Mouse (Mus musculus) ES-CJ7 (cell line): ENCODE measurements at regions not wholly inside any gene's neighbourhood (a gene's known extent, or its start where the extent isn't known, plus 50 kb on each side); places are given as distances from the start of the nearest gene placed in this dataset.
A peak's percentile ranks its signal among the peaks of the same experiment; 100 is the strongest.
"Not testable (repeated sequence)": the region's sequence is repeated elsewhere in the genome, so short reads cannot be mapped to it uniquely, and the experiment has no call there.

Source experiments
- DNase-seq: peaks from one replicate; pipeline ENCODE4 v3.0.0; 2011; ENCODE audit warnings: low read depth, low spot score

GRCm38 (mm10) chr12:27977548-27978256 is 574.5 kb downstream of the Dcdc2c start:
- no peak for DNase-seq

DNA sequence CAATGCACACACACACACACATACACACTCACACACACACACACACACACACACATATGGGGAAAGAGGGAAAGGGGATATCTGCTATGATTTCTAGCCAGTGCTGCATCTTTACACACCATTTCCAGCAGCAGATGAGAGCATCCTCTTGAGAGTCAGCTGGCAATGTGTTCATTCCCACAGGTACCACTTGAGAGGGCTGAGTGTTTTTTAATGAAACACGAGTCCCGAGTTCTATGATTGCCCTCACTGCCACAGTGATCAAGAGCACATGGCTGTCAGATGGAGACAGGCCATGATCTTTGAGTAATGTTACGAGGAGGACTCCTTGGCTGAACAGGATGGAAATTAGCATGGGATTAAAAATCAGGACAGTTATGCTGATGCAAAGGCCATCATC is 589.3 kb downstream of the Dcdc2c start:
- DNase-seq, result no peak

DNA sequence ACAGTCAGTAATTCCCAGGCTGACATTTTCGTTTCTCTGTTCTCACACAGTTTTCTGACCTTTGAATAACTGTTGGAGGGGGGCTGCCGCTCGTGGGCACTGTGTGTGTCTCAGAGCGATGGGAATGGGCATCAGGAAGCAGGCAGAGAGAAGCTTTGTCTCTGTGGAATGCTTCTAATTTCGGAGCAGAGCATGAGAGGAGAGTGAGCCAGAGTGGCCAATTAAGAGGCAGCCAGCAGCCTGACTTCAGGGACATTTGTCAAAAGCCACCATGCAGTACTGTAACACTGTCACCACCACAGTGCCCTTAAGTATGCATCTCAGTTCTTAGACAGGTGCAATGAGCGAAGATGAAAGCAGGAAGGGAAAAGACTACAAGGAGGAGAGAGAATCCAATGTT is 592.1 kb downstream of the Dcdc2c start:
- no peak for DNase-seq

GRCm38 (mm10) chr12:27947646-27948045 is 604.6 kb downstream of the Dcdc2c start:
- DNase-seq, result peak; percentile 6

DNA sequence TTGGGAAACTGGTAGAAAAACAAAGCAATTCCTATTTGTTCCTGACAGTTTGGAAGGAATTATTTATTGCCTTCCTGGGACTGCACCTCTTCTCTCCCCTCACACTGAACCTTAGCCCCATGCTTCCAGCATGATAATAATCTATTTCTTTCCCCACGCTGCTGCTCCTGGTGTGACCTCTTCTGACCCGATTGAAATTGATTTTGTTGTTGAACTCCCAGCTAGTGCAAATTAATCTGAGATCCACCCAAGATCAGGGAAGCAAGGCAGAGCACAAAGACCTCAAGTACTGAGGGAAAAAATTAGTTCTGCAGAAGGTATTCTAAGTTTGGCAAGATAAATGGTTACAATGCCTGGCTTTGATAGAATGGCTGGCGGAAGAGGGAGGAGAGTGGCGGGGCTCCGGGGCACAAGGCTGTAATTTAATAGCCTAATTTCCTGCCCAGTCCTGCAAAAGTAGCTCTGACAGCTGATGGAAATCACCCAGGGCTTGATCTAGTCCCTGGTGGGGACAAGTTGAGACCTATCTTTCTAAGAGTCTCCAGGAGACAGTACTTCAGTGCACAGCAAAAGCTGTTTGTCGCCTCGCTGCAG is 604.6 kb upstream of the Sox11 start:
- no peak for DNase-seq

DNA sequence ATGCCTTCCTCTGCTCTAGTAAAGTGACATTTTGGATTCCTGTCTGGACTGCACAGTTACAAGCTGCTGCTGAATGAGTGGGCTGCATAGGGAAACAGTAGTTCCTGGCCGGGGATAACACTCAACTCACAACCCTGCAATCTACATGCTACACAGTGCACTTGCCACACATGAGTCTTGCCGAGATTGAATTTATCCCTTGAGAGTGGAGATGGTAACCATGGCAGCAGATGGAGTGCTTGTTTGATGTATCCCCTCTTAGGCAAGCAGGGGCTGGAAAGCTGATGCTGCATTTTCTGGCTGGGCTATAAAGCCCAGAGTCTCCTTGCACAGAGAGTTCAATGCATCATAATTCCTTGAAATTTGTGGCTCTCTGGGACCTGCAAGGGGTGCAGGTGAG is 603.0 kb upstream of the Sox11 start:
- no peak for DNase-seq

- DNase-seq, result no peak
Observed at GRCm38 (mm10) chr12:27941053-27941452, 598.7 kb upstream of the Sox11 start.

GRCm38 (mm10) chr12:27932382-27933140 is 590.2 kb upstream of the Sox11 start:
- peak; percentile 58 for DNase-seq

DNA sequence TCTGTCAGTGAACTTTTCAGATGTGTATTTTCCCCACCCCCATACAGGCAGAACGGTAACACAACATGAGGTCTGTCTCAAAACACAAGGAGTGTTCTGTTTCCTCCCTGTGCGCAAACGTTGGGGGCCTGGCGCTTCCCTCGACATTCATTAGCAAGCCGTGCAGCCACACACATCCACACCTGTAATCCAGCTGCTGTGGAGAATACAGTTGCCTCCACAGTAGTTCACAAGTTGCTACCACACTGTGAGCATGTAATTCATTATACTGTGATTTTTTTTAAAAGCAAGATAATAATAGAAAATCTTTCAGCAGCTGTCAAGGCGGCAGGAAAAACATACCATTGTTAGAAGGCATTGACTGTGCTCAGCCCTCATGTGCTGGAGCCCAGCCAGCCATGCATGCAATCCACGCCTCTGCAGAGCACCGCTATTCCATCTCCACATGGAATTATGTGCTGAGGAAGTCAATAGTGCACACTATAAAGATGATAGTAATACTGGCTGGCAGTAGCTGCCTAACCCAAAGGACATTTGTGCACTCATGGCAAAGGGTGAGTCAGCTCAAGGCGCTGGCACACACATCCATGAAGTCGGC is 586.1 kb upstream of the Sox11 start:
- DNase-seq, result no peak

DNA sequence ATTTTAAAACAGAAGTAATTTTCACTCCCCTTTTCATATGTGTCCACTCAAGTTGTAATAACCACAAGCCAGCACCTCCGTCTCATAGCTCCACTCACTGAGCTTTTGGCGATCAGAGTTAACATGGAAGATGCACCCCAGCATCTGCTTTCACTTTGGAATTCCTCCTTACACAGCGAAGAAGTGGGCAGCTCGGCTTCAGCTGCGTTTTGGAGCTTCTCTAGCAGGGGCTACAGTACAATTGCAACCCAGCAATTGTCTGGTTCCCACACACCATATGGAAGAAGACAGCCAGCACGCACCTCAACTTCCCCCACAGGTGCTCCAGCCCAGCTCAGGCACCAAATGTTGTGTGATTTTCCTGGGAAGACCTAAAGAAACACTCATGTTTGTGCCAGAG is 584.4 kb upstream of the Sox11 start:
- DNase-seq, result no peak

DNA sequence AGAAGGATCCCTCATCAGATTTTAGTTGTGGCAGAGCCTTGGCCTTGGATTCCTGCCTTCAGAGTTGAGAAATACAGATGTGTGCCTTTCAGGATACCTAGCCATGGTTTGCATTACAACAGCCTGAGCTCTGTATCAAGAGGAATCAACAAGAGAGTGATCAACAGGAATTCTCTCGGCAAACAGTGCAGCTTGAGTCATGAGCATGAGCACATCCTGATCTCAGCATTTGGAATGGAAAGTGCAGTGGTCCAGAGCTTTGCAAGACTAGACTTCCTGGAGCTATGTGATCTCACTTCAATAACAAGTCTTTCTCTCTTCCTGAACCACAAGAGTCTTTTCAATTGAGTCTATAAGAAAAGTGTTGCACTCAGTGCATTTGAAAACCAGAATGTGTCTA is 578.2 kb upstream of the Sox11 start:
- no peak for DNase-seq

DNA sequence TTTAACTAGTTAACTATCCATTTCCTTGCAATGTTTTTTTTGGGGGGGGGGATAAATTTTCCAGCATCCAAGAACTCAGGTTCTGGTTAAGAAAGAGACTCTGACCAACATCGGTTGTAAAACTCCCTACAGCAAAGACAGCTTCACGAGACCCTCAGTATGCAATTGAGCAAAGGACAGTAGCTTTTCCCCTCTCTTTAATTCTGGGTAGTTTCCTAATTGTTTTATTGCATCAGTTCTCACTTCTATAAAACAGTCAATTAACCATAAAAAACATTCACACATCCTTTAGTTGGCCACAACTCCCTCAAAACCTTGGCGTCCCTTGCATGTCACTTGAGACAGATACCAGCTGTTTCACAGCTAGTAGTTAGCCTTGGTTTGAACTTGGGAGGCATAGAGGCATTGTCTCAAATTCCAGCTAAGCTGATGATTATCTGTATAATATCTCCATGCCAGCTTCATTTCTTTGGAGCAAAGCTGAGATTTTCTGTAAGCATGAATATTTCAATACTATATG is 574.1 kb upstream of the Sox11 start:
- no peak for DNase-seq

- no peak for DNase-seq
Observed at GRCm38 (mm10) chr12:27909417-27910100, 567.2 kb upstream of the Sox11 start.

DNA sequence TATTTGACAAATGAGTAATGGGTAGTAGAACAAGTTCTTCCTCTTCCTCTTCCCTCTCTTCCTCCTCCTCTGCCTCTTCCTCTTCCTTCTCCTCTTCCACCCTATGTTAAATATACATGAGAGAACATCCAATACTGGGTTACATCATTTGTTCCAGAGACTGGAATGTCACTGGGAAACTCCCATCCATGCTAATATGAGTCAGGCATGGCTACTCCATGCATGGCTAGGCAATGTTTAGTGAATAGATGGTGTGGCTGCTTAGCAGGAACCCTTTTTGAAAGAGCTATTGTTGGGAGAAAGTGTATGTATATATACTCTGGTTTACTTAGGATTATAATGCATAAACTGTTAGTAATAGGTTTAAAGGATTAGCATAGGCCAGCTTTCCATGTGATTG is 554.3 kb upstream of the Sox11 start:
- DNase-seq, result not testable (repeated sequence)

DNA sequence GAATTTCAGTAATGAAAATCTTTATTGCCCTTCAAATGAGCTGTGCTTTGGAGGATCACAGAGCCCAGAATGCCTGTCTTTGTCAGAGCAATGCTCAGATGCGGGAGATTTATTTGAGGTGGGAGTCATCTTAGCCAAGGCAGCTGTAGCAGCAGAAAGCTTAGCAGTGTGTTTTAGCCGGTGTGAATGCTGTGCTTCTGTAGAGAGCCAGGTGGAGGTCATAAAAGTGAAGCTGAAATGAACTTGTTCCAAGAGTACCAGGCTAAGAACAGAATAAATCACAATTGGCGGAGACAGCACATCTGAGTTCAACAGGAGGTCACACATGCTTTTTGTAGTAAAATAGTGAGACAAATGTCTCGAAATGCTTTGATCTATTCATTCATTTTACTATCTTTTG is 539.3 kb upstream of the Sox11 start:
- no peak for DNase-seq

- no peak for DNase-seq
Observed at GRCm38 (mm10) chr12:27866421-27866820, 524.0 kb upstream of the Sox11 start.

GRCm38 (mm10) chr12:27849537-27849936 is 507.2 kb upstream of the Sox11 start:
- DNase-seq, result peak; percentile 58

- no peak for DNase-seq
Observed at GRCm38 (mm10) chr12:27849099-27849498, 506.7 kb upstream of the Sox11 start.

DNA sequence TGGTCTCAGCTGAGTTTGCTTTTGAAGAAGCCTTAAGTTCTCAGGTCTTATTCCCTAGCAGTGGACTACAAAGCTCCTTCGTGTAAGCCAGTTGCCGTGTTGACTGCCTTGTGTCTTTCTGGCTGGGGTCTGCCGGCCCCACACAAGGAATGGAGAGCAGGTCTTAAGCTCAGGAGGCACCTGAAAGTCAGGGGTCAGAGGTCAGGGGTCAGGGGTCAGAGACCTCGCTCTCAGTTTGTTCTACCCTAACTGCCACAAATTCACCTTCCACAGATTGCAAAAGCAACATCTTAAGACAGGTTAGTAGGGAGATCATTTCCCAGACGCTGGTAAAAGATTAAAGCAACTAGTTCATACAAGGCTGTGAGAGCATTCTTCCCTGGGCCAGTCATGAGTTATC is 505.8 kb upstream of the Sox11 start:
- no peak for DNase-seq

GRCm38 (mm10) chr12:27847397-27847796 is 505.0 kb upstream of the Sox11 start:
- DNase-seq, result peak; percentile 4

- no peak for DNase-seq
Observed at GRCm38 (mm10) chr12:27844958-27845357, 502.6 kb upstream of the Sox11 start.

- DNase-seq, result no peak
Observed at GRCm38 (mm10) chr12:27838955-27839354, 496.6 kb upstream of the Sox11 start.
